Mouse (Mus musculus) cerebellum, adult (tissue): ENCODE measurements at regions not wholly inside any gene's neighbourhood (a gene's known extent, or its start where the extent isn't known, plus 50 kb on each side); places are given as distances from the start of the nearest gene placed in this dataset.

Experiments
- ATAC-seq: cut with Nextera tagmentation; 2 replicates; pipeline ENCODE4 v1.9.2; 2017; ENCODE audit warnings: mild to moderate bottlenecking, moderate library complexity, mixed read lengths; ENCODE audit not compliant: insufficient number of reproducible peaks, low FRiP score, low TSS enrichment

DNA sequence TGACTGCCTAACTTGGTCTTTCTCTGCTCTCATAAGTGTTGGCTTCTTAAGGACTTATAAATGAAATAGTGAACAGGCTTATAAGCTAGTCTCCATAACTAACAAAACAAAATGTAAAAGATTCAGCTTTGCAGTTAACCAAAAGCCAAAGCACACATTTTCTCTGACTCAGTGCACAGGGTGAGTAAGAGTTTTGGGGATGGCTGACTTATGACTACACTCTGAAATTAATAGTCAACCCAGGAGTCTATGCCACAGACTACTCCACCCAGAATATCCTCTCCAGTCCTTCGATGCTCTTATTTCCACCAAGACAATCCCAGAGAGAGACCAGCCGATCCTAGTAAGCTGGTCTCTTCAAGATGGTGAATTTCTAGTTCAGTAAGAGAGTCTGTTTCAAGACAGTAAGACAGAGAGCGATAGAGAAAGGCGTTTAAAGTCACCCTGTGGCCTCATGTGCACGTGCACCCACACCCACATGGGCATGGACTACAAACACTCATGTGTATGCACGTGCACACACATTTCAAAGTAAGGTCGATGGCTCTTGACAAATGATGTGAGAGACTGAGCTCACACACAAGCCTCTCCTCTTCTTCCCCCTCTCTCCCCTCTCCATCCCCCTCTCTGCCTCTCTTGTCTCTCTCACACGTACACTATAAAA lies 351.2 kb upstream of the Pmfbp1 start:
- ATAC-seq = no peak

DNA sequence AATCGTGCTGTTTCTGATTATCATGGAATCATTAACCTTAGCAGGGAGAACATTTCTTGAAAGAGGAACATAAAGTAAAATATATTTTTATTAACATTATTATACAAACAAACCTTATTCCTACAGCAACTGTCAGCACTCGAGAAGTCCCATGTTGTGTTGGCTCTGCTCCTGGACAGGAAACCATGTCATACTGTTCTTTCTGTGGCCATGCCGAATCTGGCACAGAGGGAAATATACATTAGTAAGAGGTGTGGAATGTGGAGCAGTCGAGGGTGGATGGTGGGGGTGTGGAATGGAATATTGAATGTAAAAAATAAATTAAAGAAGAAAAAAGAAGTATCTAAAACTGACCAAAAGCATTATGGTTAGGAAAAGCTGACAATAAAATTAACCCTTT lies 342.1 kb upstream of the Pmfbp1 start:
- ATAC-seq = no peak

DNA sequence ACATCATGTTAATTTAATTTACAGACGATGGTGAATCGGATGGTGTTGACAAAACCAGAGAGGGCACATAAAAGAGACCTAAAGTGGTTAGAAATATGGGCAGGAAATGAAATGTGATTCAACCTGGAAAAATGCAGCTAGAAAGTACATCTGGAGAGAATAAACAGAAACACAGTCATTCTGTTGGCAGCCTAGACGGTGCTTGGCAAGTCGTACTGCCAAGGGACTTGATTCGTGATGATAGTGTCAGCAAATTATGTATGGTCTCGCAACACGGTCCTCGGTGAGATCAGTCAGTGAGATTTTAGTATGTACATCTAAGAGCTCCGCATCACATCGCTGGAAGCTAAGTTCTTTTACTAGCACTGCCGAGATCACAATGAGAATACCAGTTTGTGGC lies 338.3 kb upstream of the Pmfbp1 start:
- ATAC-seq = no peak

GRCm38 (mm10) chr8:109156016-109156415 lies 337.8 kb upstream of the Pmfbp1 start:
- no peak for ATAC-seq

GRCm38 (mm10) chr8:109172701-109173100 lies 321.1 kb upstream of the Pmfbp1 start:
- no peak for ATAC-seq

DNA sequence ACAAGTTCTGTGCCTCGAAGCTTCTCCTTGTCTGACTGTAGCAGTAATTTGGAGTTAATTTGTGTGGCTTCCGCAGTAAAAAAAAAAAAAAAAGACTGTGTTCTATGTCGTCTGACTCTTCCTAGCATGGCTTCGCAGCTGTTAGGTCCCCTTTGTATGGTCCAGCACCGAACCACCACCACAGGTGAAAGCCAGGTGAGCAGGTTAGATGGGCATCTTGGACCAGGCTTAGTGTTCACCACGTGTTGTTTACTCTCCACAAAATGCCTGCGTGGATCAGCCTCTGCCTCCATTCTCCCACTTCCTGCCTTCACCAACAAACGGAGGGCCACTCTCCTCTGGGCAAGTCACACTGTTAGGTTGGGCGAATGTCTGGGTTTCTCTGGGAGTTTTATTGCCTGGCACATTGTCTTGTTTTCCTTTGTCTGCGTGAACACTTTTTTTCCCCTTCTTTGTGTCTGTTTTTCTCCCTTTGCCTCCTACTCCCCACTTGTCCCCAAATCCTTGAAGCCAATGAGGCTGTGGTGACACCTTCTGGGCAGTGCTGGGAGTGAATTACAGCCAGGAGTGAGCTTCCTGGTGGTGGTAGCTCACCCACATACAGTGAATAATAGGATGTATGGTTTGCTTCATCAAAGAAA lies 308.1 kb upstream of the Pmfbp1 start:
- ATAC-seq = no peak

- no peak for ATAC-seq
Observed at GRCm38 (mm10) chr8:109187617-109188016, 306.2 kb upstream of the Pmfbp1 start.

- no peak for ATAC-seq
Observed at GRCm38 (mm10) chr8:109214247-109214646, 279.6 kb upstream of the Pmfbp1 start.

GRCm38 (mm10) chr8:109216318-109216717 lies 277.5 kb upstream of the Pmfbp1 start:
- ATAC-seq = no peak

DNA sequence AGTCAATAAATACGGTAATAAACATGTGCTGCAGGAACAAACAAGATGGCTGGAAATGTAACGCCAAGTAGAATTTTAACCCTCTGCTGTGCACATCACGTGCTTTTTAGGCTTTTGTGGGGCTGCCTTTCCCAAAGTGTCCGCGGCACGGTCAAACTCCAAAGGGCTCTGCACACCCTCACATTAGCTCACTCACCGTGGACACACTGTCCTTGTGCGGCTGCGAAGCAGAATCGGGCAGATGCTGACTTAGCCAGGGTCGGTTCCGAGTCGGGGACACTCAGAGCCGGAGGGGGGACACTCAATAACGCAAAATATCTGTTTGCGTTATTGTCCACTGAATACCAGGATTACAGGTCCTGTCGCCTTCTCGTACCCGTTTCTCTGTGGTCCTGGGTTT lies 276.5 kb upstream of the Pmfbp1 start:
- ATAC-seq = no peak

DNA sequence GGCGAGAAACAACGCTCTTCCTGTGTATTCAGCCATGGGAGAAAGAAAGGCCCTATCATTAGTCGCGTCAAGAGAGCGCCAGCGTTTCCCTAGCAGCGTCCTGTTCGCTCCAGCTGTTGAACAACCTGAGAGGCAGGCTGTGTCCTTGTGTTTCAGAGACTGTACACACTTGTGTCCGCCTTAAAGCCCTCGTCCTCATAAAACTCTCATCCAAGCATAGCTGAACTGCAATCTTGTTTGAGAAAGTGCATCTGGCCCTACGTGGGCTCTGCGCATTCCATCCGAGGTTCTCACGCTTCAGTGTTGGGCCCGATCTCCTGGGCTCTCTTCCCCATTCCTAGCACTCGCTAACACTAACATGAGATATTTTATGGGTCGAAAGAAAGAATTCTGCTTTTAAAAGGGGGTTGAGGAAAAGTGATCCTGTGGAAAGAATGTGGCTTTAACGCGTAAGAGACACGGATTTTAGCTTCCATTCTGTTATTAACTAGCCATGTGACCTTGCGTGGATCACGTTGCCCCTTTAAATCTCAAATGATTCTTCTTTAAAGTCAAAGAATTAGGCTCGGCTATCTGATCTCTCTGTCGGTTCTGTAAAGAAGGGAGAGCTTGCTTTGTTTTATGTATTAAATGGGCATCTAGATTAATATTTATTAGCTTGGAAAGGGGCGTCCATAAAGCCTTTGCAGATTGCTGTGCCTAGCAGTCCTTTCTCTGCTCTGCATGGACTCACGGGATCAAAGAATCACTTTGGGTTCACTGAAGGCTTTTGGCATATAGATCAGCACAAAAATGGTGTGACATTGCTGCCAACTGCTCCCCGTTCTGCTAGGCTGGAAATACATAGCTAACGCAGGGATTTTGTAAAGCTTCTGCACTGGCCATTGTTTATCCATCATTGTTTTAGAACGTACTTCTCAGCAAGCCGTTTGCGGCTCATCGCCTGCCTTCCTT lies 261.3 kb upstream of the Pmfbp1 start:
- ATAC-seq = no peak

DNA sequence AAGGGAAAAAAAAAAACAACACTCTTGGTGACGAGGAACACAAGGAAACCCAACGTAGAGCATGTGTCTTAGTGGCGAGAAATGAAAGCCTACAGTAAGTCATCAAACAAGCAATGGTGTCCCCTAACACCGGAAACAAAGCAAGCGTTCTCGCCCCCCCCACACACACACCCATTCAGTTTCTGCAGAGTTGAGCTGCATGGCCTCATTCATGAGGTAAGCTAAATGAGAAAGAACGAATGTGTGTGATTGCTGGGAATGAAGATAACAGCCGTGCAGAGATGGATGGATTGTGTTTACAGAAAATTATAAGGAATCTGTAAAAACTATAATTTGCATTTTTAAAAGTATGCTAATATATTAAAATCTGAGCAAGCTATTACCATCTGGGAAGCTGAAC lies 248.3 kb upstream of the Pmfbp1 start:
- no peak for ATAC-seq

- no peak for ATAC-seq
Observed at GRCm38 (mm10) chr8:109247875-109248274, 246.0 kb upstream of the Pmfbp1 start.

GRCm38 (mm10) chr8:109248356-109248755 lies 245.5 kb upstream of the Pmfbp1 start:
- no peak for ATAC-seq

- no peak for ATAC-seq
Observed at GRCm38 (mm10) chr8:109249256-109249655, 244.6 kb upstream of the Pmfbp1 start.

DNA sequence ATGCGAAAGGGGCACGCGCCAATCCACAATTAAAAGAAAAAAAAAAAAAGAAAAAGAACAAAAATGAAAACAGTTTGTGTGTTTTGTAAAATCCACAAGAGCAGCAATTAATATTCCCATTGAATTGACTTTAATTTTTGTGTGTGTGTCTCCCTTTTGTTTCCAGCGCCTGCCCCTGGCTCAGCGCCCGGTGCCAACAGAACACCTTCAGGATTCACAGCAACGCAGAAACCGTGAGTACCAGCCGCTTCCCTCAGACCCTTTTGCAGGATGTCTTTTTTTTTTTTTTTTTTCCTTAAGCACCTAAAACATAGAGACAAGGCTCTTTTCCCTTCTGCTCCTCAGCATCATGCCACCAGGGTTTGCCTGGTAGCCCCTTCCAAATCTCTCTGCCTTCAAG lies 244.1 kb upstream of the Pmfbp1 start:
- no peak for ATAC-seq

DNA sequence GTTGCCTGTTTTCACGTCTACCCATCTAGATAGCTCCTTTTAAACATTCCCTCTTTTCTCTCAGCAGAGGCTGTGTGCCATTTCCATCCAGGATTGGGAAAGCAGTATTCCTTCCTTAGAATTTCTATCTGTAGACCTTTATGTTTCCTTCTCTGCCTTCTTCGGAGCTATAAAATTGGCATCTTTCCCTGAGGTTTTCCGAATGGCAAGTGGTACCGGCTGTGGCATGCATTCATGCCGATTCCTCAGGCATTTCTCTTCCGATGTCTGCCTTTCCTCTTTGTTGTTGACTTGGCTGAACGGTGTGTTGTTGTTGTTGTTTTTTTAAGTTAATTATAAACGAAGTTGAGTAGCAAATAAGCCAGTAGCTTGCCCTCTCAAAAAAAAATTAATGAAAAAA lies 243.3 kb upstream of the Pmfbp1 start:
- no peak for ATAC-seq

GRCm38 (mm10) chr8:109251360-109251798 lies 242.4 kb upstream of the Pmfbp1 start:
- ATAC-seq = no peak

- ATAC-seq = no peak
Observed at GRCm38 (mm10) chr8:109252404-109252803, 241.4 kb upstream of the Pmfbp1 start.

GRCm38 (mm10) chr8:109279129-109279528 lies 214.7 kb upstream of the Pmfbp1 start:
- ATAC-seq = no peak

DNA sequence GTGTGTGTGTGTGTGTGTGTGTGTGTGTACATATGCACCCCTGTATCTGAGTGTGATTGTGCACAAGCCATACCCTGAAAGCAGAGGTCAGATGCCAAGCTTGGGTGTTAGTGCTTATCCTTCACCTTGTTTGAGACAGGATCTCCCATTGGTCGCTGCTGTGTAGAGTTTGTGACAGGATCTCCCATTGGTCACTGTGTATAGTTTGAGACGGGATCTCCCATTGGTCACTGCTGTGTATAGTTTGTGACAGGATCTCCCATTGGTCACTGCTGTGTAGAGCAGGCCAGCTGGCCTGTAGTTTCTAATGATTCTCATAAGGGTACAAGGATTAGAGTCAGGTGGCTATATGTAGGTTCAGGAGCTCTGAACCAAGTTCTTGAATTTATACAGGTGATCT lies 213.3 kb upstream of the Pmfbp1 start:
- ATAC-seq = no peak
